Mouse (Mus musculus) layer of hippocampus, postnatal 14 days (tissue): ENCODE results near the gene Abcg4. TPM values are rescaled to one million over a fixed set of nuclear protein-coding genes. Genes with fewer than 3 reads are reported as not detected.
"Not testable (repeated sequence)": the region's sequence is repeated elsewhere in the genome, so short reads cannot be mapped to it uniquely, and the experiment has no call there.

Experiments
- DNase-seq, 2 experiments: peaks; one replicate each; pipeline ENCODE4 v3.0.0; 2021 to 2022; ENCODE audit warnings: low spot score in 2 of 2, mixed read lengths in 1 of 2
- long read RNA-seq, 2 experiments: library from polyadenylated mRNA; stranded (forward); transcript quantifications; one replicate each; pipeline ENCODE4 v2.0.0; 2021
- total RNA-seq, 2 experiments: library from RNA; stranded (reverse); gene quantifications; 2 replicates each; pipeline ENCODE4 v1.2.3; 2021

Gene Abcg4
- 10 to 100 TPM; 69.3 to 75.8 TPM for total RNA-seq
- long read RNA-seq, experiment 1, transcript Abcg4-208 (15 exons, 3,999 nt): major isoform, 22 of 40 reads
- long read RNA-seq, experiment 1, partial matches to known transcripts: 6 of 40 reads
- long read RNA-seq, experiment 1, other reads (novel, unspliced or antisense): 10 of 40 reads
- long read RNA-seq, experiment 2, transcript Abcg4-208 (15 exons, 3,999 nt): major isoform, 18 of 41 reads
- long read RNA-seq, experiment 2, partial matches to known transcripts: 5 of 41 reads
- long read RNA-seq, experiment 2, other reads (novel, unspliced or antisense): 16 of 41 reads

DNA sequence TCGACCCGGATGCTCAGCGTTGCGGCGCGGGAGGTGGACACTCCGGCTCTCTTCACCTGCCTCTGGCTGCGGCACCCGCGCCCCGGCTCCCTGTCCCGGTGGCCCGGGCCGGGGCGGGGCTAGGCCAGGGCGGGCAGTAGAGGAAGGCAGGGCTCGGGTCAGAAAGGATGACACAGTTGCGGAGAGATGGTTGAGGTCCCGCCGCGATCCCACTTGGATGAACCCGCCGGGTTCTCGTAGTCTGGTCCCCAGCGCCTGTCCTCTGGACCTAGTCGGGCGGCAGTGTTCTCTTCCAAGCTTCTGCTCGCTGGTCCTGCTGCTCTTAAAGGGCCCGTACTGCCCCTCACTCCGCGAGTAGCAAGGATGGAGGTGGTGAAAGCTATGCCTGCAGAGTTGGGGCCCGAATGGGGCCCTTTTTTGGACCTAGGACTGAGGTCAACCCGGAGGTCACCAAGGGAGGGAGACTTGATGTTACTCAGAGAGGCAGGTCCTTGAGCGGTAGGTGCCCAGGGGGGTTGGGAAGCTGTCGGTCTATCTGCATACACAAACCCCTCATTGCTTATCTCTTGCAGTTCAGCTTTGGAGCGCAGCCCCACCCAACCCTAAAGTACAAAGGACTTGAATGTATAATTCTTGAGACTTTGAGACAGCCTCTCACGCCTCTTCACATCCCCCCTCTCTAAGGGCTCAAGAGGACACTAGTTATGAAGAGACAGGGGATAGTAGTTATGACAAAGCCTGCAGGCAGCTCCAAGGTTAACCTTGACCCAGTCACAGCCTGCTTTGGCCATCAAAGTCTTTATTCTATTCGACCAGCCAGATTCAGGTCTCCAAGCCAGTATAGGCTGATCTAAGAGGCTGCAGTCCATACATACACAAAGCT is at the start of gene Abcg4:
Gene Abcg4, minus strand, starts transcription at position 540 of the 883 bp plus-strand sequence.
- peak in 1 of 2 experiments; percentile 64 for DNase-seq

DNA sequence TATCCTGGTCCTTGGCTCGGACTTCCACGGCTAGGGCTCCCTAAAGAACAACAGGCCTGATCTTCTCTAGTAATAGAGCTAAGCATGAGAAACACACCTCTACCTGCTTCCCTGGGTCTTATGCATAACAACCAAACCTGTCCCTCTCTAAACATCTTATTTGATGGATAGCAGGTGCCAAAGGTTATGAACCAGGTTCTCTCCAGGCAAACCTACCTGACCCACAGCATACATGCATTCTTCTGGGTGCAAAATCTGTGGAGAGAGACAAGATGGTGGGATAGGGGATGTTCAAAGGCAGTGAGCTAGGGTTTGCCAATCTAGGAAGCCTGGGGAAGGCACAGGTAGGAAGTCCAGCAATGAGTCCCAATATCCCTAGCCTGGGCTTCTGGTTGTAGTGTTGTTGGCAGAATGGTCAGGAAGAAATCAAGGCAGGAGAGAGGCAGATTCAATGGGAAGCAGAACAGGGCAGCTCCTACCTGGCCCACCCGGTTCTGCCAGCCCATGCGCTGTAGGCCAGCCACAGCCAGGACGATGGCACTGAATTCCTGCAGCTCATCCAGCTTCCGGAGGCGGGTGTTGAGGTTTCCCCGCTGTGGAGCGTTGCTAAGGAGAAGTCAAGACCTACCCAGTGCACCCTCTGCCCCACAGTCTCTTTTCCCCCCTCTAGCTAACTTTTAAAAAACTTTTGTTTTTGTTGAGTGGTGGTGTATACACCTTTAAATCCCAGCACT is 49.2 kb upstream of the Abcg4 start:
- no peak for DNase-seq

DNA sequence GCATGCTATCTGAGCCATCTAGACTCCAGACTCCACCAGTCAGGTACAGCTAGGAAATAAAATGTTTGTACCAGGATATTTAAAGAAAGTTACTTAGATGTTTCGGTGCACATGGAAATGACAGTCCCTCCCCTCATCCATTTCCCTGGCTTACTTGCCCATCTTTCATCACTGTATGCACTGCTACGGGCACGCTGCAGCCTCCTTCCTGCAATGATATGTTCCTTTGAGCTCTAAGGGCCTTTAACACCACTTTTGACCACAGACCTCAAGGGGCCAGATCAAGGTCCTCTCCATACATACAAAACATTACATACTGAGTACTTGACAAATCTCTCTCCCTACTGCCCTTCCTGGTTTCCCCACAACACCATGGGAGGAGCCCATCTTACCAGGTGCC is 48.5 kb upstream of the Abcg4 start:
- no peak for DNase-seq

DNA sequence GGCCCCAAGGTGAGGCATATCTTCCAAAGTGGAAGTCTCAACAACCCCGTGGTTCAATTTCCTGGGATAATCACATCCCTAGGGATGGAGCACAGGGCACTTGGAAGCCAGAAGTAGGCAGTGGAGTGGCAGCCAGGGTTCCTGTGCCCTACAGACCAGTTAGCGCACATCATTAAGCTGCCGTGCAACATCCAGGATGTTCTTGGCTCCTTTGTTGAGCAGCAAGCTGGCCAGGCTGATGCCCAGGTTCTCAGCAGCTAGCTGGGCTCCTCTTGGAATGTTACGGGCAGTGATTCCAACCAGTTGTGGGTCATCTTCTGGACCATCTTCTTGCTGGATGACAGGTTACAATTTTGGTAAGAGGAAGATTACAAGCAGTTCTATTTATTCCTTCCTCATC is 48.1 kb upstream of the Abcg4 start:
- not testable (repeated sequence) for DNase-seq

DNA sequence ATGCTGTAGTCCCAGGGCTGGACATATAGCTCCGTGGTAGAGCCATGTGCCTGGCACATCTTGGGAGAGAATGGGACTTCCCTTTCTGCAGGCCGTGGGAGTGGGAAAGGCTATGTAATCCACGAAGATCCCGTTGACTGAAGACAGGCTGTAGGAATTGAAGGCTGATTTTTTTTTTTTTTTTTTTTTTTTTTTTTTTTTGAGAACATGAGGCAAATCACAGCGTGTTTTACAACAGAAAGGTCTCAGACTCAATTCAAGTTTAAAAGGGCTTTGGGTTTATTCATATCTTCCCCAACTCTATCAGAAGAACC is 47.6 kb upstream of the Abcg4 start:
- DNase-seq: no peak

DNA sequence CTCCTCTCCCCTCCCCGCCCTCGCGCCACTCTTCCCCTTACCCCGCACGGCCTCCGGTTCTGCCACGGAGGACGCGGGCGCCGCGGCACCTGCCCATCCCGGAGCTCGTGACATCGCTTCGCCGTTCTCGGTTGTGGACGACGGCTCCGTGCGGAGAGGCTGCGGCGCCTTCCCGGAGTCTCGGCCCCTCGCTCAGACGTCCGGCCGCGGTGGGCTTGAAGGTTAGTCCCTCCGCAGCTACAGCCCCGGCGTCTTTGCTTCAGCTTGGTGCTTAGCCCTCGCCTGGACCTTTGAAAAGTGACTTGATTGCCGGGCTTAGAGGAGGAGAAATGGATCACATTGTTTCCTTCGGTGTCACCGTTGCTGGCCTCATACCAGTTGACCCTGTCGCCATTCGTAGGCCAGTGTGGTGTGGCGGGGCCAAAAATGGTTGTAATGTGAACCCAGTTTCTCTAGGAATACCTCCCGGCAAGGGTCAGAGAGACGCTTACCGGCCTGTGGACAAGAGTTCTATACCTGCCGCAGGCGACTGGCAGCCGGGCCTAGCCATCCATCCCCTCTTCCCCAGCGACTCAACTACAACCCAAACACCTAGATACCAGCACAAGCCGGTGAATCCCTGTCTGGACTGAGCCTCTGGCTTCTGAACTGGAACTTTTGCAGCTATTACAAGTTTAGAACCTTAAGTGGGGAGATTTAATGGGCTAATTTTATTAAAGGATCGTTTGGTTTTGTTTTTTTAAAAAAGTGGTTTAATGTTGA is 47.1 kb upstream of the Abcg4 start:
- DNase-seq: no peak

DNA sequence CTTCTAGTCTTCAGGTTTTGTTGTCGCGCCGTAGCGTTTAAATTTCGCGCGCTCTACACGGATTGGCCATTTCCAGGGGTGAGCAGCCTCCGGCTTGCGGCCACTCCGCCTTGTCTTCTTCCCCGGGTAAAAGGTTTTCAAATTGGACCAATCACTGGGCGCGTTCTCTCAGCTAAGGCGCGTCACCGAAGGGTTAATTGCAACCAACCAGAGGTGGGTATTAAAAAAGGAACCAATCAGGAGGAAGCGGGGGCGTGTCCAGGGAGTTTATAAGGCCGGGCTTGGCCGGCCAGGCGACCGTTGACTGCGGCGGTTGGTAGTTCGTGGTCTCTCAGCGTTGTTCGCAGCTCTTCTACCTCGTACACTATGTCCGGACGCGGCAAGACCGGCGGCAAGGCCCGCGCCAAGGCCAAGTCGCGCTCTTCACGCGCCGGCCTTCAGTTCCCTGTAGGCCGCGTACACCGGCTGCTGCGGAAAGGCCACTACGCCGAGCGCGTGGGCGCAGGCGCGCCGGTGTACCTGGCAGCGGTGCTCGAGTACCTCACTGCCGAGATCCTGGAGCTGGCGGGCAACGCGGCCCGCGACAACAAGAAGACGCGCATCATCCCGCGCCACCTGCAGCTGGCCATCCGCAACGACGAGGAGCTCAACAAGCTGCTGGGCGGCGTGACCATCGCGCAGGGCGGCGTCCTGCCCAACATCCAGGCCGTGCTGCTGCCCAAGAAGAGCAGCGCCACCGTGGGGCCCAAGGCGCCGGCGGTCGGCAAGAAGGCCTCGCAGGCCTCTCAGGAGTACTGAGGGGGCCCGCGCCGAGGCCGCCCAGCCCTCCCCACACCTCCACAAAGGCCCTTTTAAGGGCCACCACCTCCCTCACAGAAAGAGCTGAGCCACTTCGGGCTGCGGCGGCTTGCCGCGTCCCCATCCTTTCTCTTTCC is 46.2 kb upstream of the Abcg4 start, which contains the start of gene H2afx:
Gene H2afx, plus strand, starts transcription at position 299 of the 935 bp plus-strand sequence.
- DNase-seq: peak; percentile 98 to 99

DNA sequence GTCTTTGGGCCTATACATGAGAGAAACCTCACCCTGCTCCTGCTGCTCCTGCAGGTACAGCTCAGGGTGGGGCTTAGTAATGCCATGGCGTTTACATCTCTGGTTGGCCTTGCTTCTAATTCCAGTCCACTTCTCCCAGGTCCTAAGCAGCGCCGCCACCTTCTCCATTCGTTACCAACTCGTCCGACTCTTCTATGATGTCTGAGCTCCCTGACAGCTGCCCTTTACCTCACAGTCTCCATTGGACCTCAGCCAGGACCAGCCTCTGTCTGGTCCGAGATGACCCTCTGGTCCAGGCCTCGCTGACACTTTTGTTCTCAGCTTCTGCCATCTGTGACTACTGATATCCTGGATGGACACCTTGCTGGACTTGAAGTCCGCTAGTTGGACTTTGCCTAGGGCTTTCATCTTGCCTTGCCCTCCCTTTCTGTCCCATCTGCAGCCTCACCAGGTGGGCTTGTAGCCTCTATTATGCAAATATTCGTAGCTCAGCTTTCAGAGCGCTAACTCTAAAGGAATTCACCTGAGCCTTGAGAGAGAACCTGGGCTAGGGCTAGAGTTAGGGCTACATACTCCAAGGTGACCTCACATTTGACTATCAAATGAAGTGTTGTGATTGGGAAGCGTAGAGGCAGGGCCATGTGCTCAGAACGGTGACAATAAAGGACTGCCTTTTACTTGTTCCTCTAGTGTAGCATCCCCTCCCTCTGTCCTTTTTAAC is 44.7 kb upstream of the Abcg4 start:
- DNase-seq: no peak

DNA sequence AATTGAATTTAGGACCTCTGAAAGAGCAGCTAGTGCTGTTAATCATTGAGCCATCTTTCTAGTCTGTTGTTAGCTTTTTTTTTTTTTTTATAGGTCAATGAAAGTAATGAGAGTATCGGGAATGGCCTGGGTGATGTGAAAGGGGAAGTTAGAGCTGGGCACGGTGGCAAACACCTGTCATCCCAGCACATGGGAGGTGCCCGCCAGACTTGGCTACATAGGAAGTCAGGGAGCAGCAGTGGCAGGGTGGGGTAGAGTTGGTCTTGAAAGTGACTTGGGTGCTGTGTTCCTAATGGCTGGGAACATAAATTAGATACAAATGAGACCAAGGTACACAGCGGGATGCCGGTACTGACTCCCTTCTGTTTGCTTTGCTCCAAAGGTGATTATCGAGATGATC is 42.3 kb upstream of the Abcg4 start:
- DNase-seq: no peak

DNA sequence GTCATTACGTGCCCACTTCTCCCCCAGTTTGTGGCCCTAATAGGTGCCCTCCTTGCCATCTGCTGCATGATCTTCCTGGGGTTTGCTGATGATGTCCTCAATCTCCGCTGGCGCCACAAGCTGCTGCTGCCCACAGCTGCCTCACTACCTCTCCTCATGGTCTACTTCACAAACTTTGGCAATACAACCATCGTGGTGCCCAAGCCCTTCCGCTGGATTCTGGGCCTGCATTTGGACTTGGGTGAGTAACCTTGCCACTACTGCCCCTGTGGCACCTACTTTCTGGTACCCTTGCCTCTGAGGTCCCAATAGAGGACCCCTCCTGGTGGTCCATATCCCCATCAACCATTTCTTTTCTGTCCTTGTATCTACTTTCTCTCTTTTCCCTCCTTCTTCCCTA is 39.5 kb upstream of the Abcg4 start:
- DNase-seq: no peak

DNA sequence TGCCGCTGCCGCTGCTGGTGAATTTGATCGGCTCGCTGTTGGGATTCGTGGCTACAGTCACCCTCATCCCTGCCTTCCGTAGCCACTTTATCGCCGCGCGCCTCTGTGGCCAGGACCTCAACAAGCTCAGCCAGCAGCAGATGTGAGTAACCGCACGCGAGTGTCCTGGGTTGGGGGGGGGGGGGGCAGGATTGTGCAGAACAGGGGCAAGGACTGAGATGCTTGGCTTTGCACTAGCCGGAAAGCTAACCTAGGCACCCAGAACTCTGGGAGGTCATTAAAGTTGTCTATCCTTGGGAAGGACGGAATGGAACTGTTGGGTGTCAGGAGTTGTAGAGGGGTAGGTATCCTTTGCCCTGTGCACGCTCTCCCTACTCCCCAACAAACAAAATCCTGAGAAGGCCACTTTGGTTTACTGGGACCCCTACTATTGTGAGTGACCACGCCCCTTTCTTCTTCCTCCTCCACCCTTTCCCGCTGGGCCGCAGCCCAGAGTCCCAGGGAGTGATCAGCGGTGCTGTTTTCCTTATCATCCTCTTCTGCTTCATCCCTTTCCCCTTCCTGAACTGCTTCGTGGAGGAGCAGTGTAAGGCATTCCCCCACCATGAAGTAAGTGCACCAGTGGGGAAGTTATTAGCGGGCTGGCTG is 38.8 kb upstream of the Abcg4 start:
- no peak for DNase-seq

DNA sequence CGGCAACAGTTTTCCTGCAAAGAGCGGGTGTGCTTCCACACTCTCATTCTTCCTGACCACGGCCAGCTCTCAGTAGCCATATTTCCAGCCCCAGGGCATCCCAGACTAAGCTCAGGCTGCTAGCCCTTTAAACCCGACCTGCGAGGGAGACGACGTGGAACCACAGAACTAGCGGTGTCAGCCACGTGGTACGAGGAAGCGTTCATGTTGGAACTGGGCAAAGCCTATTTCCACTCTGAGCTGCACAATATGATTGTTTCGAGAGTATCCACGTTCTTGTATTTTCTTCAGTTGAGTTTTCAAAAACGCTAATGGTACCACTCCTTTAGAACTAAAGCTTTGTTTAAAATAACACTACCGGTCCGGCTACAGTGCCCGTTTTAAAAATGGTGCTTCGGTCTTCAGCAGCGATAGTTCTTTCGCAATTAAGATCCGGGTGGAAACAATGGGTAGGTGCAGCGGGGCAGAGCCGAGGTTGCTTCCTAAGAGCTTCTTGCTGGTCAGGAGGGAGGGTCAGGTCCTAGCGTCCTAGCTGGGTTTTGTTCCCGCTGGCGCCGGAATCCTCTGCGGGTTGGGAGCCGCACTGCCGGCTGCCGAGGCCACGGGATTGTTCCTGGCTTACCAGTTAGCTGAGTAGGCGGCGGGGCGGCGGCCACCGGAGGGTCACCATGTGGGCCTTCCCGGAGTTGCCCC is 38.1 kb upstream of the Abcg4 start:
- peak; percentile 69 to 87 for DNase-seq

DNA sequence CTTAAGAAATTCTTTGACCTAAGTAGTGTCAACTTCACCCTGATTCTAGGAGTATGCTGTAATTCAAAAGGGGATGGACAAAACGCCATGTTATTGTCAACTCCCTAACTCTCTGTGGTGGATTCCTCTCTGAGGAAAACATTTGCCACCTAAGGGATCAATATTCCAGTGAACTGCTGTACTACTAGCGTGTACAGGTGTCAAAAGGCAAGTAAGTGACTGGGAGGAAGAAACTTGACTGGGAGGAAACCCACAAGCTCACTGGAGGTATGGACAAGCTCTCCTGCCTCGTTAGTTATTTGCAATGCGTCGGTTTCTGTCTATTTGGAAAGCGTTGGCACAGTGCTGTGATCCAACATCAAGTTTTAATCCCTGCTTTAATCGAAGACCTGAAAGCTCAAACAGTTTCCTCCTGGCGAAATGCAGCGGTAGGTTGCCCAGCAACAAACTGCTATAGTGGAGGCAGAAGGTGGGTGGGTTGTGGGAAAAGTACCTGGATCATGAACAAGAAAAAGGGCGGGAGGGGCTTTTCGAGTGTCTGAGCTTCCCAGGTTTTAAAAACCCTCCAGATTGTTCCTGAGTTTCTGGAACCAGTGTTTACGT is 37.5 kb upstream of the Abcg4 start, which contains the start of gene Dpagt1:
Gene Dpagt1, plus strand, starts transcription at position 252 of the 603 bp plus-strand sequence.
- DNase-seq: peak in 1 of 2 experiments; percentile 83

DNA sequence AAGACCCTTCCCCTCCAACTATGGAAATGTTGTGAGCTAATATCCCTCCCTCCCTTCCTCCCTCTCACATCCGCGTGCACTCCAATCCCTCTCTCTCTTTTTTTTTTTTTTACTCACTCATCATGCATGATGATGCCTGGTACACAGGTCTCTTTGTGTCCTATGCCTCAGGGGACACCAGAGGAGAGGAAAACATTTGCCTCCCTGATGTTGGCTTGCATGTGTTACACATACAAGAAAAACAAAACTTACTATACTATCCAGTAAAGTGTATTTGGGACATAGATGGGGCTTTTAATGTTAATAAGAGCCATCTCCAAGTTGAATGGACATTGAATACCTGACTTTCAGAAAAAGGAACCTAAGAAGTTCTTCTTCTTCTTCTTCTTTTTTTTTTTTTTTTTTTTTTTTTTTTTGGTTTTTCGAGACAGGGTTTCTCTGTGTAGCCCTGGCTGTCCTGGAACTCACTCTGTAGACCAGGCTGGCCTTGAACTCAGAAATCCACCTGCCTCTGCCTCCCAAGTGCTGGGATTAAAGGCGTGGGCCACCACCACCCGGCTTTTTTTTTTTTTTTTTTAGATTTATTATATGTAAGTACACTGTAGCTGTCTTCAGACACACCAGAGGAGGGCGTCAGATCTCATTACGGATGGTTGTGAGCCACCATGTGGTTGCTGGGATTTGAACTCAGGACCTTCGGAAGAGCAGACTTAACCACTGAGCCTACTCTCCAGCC is 36.8 kb upstream of the Abcg4 start:
- not testable (repeated sequence) for DNase-seq

DNA sequence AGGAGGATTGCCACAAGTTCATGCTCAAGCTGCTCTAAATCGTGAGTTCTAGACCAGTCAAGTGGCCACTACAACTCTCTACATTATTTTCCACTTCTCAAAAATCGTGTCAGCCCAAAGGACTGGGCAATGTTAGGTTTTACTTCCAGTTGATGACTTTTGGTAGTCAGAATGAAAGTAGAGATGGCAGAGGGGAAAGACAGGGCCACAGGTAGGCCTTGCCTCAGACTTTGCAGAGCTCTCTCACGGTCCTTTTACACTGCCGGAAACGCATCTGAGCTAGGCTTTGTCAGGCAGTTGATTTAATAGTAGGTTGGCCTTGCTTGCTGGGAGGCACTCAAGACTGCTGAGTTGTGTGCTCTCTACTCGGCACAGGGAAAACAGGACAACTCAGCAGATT is 35.7 kb upstream of the Abcg4 start:
- no peak for DNase-seq

DNA sequence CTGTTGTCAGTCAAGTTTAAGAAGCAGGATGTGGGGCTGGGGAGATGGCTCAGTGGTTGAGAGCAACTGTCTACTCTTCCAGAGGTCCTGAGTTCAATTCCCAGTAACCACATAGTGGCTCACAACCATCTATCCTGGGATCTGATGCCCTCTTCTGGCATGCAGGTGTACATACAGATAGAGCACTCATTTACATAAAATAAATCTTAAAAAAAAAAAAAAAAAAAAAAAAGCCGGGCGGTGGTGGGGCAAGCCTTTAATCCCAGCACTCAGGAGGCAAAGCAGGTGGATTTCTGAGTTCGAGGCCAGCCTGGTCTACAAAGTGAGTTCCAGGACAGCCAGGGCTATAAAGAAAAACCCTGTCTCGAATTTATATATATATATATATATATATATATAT is 35.2 kb upstream of the Abcg4 start:
- not testable (repeated sequence) for DNase-seq

DNA sequence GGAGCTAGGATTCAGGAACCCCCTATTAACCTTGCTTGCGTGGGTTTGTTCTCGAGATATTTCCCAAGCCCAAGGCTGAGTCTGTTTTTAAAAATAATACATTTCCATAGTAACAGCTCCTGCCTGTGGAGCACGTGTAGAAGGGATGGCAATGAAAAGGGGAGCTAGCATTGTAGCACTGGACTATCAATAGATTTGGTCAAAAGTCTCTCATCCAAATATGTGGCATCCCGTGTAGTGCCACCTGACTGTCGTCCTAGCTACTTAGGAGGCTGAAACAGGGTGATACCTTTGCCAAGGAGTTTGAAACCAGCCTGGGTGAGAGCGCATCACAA is 32.4 kb upstream of the Abcg4 start:
- DNase-seq: no peak
